Mouse (Mus musculus): ENCODE results near the gene Cldn4. TPM values are rescaled to one million over a fixed set of nuclear protein-coding genes. Genes with fewer than 3 reads are reported as not detected.

The Cldn4 gene
- not detected for polyA plus RNA-seq (2017; shearing (Covaris generic))

GRCm38 (mm10) chr5:134946857-134947255 lies at the start of gene Cldn4:
Gene Cldn4 (minus strand): TSS chr5:134946934.

DNA sequence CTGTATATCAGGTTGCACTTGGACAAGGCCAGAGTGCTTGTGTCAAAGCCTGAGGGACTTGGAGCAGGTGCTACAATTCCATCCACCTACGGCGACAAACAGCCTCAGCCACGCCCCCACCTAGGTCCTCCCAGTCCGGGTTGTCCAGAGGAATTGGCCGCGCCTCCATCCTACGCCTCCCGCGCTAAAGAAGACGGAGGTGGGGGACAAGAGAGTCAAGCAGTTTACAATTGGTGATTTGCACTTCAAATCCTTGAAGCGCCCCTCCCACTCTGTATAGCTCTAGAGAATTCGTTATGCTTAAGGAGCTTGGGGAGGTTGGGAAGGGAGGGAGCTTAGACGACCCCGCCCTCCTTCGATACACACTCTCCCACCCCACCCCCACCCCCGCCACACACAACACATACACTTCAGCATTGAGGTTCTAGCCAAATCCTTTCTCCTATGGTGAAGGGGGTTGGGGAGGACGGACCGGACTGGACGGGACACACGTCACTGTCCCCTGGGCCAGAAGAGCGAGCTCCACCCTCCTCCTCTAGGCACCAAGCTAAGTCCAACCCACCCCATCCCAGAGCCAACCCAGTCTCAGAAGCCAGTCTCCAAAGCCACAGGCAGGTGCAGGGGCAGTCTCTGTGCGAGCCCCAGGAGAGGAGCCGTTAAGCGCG lies 39.0 kb upstream of the Cldn4 start, which contains the start of gene Cldn3:
Cldn3 (plus strand) TSS at position 582 of the 665 bp plus-strand sequence.

DNA sequence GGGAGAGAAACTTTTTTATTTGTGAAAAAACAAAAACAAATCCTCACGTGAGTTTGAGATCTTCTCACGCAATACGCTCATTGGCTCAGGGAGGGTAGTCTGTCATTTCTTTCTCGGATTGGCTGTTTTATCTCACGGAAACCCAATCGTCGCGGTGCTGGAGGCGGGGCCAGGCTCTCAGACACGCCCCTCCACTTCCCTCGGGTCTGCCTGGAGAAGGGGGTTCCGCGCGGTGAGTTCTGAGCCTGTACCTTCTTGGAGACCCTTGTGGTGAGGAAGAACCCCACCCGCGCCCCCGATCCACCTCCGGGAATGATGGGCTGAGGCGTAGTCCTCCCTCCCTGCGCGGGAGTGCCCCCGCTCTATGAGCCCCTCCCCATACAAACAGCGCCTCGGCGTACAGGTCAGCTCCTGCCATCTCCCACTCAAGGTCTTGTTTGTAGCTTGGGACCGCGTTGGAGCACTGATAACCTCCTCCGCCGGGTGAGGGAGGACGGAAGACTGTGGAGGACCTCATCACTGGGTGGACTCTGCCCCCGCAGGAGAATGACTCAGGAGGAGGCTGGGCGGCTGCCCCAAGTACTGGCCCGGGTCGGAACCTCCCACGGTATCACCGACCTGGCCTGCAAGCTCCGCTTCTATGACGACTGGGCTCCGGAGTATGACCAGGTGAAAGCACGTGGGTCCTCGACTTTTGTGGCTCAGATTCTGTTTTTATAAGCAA lies 14.4 kb downstream of the Cldn4 start, which contains the start of gene Mettl27:
Mettl27 (plus strand) TSS at position 190 of the 724 bp plus-strand sequence.

GRCm38 (mm10) chr5:134915311-134915710 lies 31.4 kb downstream of the Cldn4 start, which contains the start of gene Cldn13:
Gene Cldn13 (minus strand): TSS chr5:134915526.

DNA sequence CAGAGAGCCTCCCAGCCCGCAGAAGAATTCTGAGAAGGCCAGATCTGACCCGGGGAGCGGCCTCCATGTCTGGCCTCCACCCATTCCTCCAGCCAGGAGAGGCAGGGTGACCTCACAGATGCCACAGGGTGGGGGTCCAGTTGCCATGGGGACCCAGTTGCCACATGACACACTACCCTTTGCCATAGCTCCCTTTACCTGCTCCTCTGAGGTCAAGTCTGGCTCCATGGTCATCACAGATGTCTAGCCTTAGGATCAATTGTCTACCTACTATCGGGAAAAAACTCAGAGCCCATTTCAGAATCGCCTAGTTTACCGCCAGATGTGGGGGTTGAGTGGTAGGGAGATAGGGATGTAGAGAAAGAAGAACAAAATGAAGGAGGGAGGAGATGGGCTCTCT lies 40.1 kb downstream of the Cldn4 start, which contains the start of gene Tmem270:
Tmem270 (minus strand) TSS at position 101 of the 400 bp plus-strand sequence.

Other genes starting within 250 kb of the Cldn4 start
- not detected for gene Eln, start 199.6 kb downstream of the Cldn4 start, polyA plus RNA-seq (2017; shearing (Covaris generic))
- not detected for gene Tmem270, start 40.2 kb downstream of the Cldn4 start, polyA plus RNA-seq (2017; shearing (Covaris generic))
- not detected for gene Cldn13, start 31.4 kb downstream of the Cldn4 start, polyA plus RNA-seq (2017; shearing (Covaris generic))
- 21.8 TPM for gene Mettl27, start 14.6 kb downstream of the Cldn4 start, polyA plus RNA-seq (2017; shearing (Covaris generic))
- not detected for gene Cldn3, start 39.3 kb upstream of the Cldn4 start, polyA plus RNA-seq (2017; shearing (Covaris generic))
- 101 TPM for gene Abhd11, start 62.2 kb upstream of the Cldn4 start, polyA plus RNA-seq (2017; shearing (Covaris generic))
- gene Stx1a, start 76.5 kb upstream of the Cldn4 start, polyA plus RNA-seq (2017; shearing (Covaris generic)) = 14.9 TPM
- 24.1 TPM for gene Dnajc30, start 117.3 kb upstream of the Cldn4 start, polyA plus RNA-seq (2017; shearing (Covaris generic))
- gene Bud23, start 118.0 kb upstream of the Cldn4 start, polyA plus RNA-seq (2017; shearing (Covaris generic)) = 114 TPM
- not detected for gene Vps37d, start 131.3 kb upstream of the Cldn4 start, polyA plus RNA-seq (2017; shearing (Covaris generic))
- gene Mlxipl, start 143.0 kb upstream of the Cldn4 start, polyA plus RNA-seq (2017; shearing (Covaris generic)) = 0.22 TPM
- 21.8 TPM for gene Tbl2, start 202.7 kb upstream of the Cldn4 start, polyA plus RNA-seq (2017; shearing (Covaris generic))
- gene Bcl7b, start 221.3 kb upstream of the Cldn4 start, polyA plus RNA-seq (2017; shearing (Covaris generic)) = 68.8 TPM
- 15.5 TPM for gene Baz1b, start 240.3 kb upstream of the Cldn4 start, polyA plus RNA-seq (2017; shearing (Covaris generic))

Data from CD4-positive, CD25-positive, alpha-beta regulatory T cell, adult 9 weeks (primary cell).